Mouse (Mus musculus): ENCODE data around the gene Itpkb. TPM values are rescaled to one million over a fixed set of nuclear protein-coding genes. Genes with fewer than 3 reads are reported as not detected.

Itpkb gene
- total and polyA plus RNA-seq, 3 experiments: 4.2 to 14.4 (median 10.6) TPM

- no peak for TF ChIP-seq RAD21 (IDR thresholded peaks at IDR 0.05; ENCODE audit: low read depth, low read length)
- no peak for TF ChIP-seq MAZ (IDR thresholded peaks at IDR 0.05; ENCODE audit: low read depth, low read length)
- TF ChIP-seq PAX5 (IDR thresholded peaks at IDR 0.05; ENCODE audit: low read length): no peak
- TF ChIP-seq ZNF384 (IDR thresholded peaks at IDR 0.05; ENCODE audit: low read depth, low read length): 0 out of 2 replicates have a peak, but pooled peaks have one; percentile 2
- TF ChIP-seq MAX (IDR thresholded peaks at IDR 0.05; ENCODE audit: low read length): peak; percentile 81
- TF ChIP-seq USF1 (IDR thresholded peaks at IDR 0.05; ENCODE audit: low read depth, low read length): peak; percentile 78
- TF ChIP-seq MAFK (IDR thresholded peaks at IDR 0.05; ENCODE audit: insufficient replicate concordance, low read length): no peak
- TF ChIP-seq TCF12 (IDR thresholded peaks at IDR 0.05; ENCODE audit: low read depth, low read length): peak; percentile 66; the same call in 1 of the 2 replicates
- no peak for TF ChIP-seq SMC3 (IDR thresholded peaks at IDR 0.05; ENCODE audit: low read depth, low read length)
- no peak for TF ChIP-seq HCFC1 (IDR thresholded peaks at IDR 0.05; ENCODE audit: low read depth, low read length)
- peak; percentile 63 for TF ChIP-seq MEF2A (IDR thresholded peaks at IDR 0.05; ENCODE audit: borderline replicate concordance, low read depth, low read length)
Measured at GRCm38 (mm10) chr1:180401725-180402124, 71.4 kb downstream of the Itpkb start (continued).

GRCm38 (mm10) chr1:180402481-180403081 lies 72.3 kb downstream of the Itpkb start:
- peaks cover 3% of the 10 kb centered on the region; the same call in 1 of the 2 replicates for H3K79me2 ChIP-seq (replicated peaks; ENCODE audit: control insufficient read depth, extremely low read depth, insufficient read depth, poor library complexity, severe bottlenecking)
- no peak for DNase-seq (ENCODE audit: extremely low read depth)
- peaks cover 0 to 4% of the 10 kb centered on the region in 2 experiments for H3K36me3 ChIP-seq (replicated peaks in 1 of 2; ENCODE audit: control insufficient read depth in 1 of 2, insufficient read depth in 1 of 2, low read length in 1 of 2)
- dilution Hi-C loops (cut with MboI; ENCODE audit: extremely low pct_ligation_motif_present, extremely low pct_unique_long_range_greater_than_20kb, low sequenced_read_pairs): no loop called here
- H3K27me3 ChIP-seq (replicated peaks): no peaks in the 10 kb centered on the region
- peak overlapping the region in 2 of 3 experiments; percentile 25 to 26 for H3K4me3 ChIP-seq (replicated peaks in 1 of 3; ENCODE audit: low read depth in 2 of 3, low read length in 2 of 3, poor library complexity in 1 of 3)
- peak overlapping the region; percentile 35 for H3K9ac ChIP-seq (ENCODE audit: insufficient read depth, low read depth)
- H3K27ac ChIP-seq (ENCODE audit: insufficient read depth, low read depth): peak overlapping the region; percentile 78
- H3K9me3 ChIP-seq (replicated peaks; ENCODE audit: low read length): no peaks in the 10 kb centered on the region
- peaks cover 42 to 98% of the 10 kb centered on the region in 2 experiments for H3K4me1 ChIP-seq (ENCODE audit: control insufficient read depth in 1 of 2, insufficient read depth in 2 of 2)
- in situ Hi-C loops (cut with MboI; ENCODE audit: low pct_ligation_motif_present, low pct_unique_long_range_greater_than_20kb, low sequenced_read_pairs): loop anchor here (10.0 to 25.0 kb wide), 2 partner anchors 68 to 540 kb away; partner anchors contain the start of gene Itpkb
- peak overlapping the region; percentile 65 for H3K4me2 ChIP-seq (ENCODE audit: insufficient read depth, low read depth, poor library complexity, severe bottlenecking)
- TF ChIP-seq ZNF384 (IDR thresholded peaks at IDR 0.05; ENCODE audit: low read depth, low read length): no peak
- TF ChIP-seq KAT2A (IDR thresholded peaks at IDR 0.05; ENCODE audit: insufficient replicate concordance, low read length): no peak
- TF ChIP-seq ZC3H11A (IDR thresholded peaks at IDR 0.05; ENCODE audit: low read depth, low read length): no peak
- TF ChIP-seq UBTF (IDR thresholded peaks at IDR 0.05; ENCODE audit: low read depth, low read length): 0 out of 2 replicates have a peak, but pooled peaks have one; percentile 16
- TF ChIP-seq USF2 (conservative IDR thresholded peaks at IDR 0.05; ENCODE audit: low read depth, low read length): no peak
- TF ChIP-seq CHD2 (IDR thresholded peaks at IDR 0.05; ENCODE audit: low read length): peak; percentile 6; the same call in 1 of the 2 replicates
- no peak for TF ChIP-seq SIN3A (IDR thresholded peaks at IDR 0.05; ENCODE audit: low read length)
- TF ChIP-seq MXI1 (IDR thresholded peaks at IDR 0.05; ENCODE audit: low read depth, low read length): no peak
- TF ChIP-seq USF1 (IDR thresholded peaks at IDR 0.05; ENCODE audit: low read depth, low read length): no peak
- no peak for TF ChIP-seq CTCF (conservative IDR thresholded peaks at IDR 0.05 in 1 of 2, IDR thresholded peaks at IDR 0.05 in 1 of 2; ENCODE audit: low read depth in 2 of 2, low read length in 2 of 2)
- TF ChIP-seq GABPA (IDR thresholded peaks at IDR 0.05; ENCODE audit: insufficient replicate concordance, low read depth, low read length): no peak
- 0 out of 2 replicates have a peak, but pooled peaks have one; percentile 14 for TF ChIP-seq BHLHE40 (IDR thresholded peaks at IDR 0.05; ENCODE audit: low read depth, low read length)
- TF ChIP-seq MAX (IDR thresholded peaks at IDR 0.05; ENCODE audit: low read length): no peak
- TF ChIP-seq MEF2A (IDR thresholded peaks at IDR 0.05; ENCODE audit: borderline replicate concordance, low read depth, low read length): peak; percentile 85; the same call in 1 of the 2 replicates
- TF ChIP-seq RAD21 (IDR thresholded peaks at IDR 0.05; ENCODE audit: low read depth, low read length): no peak
- TF ChIP-seq POLR2AphosphoS2 (IDR thresholded peaks at IDR 0.05; ENCODE audit: low read depth, low read length): no peak
- 0 out of 2 replicates have a peak, but pooled peaks have one; percentile 15 for TF ChIP-seq MAZ (IDR thresholded peaks at IDR 0.05; ENCODE audit: low read depth, low read length)
- TF ChIP-seq NELFE (IDR thresholded peaks at IDR 0.05; ENCODE audit: low read depth, low read length): no peak
- TF ChIP-seq ELF1 (IDR thresholded peaks at IDR 0.05; ENCODE audit: low read depth, low read length): no peak
- TF ChIP-seq NRF1 (IDR thresholded peaks at IDR 0.05; ENCODE audit: low read depth, low read length): no peak
- no peak for TF ChIP-seq MAFK (IDR thresholded peaks at IDR 0.05; ENCODE audit: insufficient replicate concordance, low read length)
- peak; percentile 47 for TF ChIP-seq IRF4 (IDR thresholded peaks at IDR 0.05; ENCODE audit: low read depth, low read length)
- TF ChIP-seq TBP (conservative IDR thresholded peaks at IDR 0.05; ENCODE audit: low read depth, low read length): no peak
- TF ChIP-seq JUND (conservative IDR thresholded peaks at IDR 0.05; ENCODE audit: low read depth, low read length): no peak
- TF ChIP-seq JUN (IDR thresholded peaks at IDR 0.05; ENCODE audit: insufficient read depth, low read depth, low read length): no peak
- TF ChIP-seq MYC (IDR thresholded peaks at IDR 0.05; ENCODE audit: low read depth, low read length): no peak
- TF ChIP-seq ZKSCAN1 (IDR thresholded peaks at IDR 0.05; ENCODE audit: borderline replicate concordance, low read depth, low read length): no peak
- no peak for TF ChIP-seq CHD1 (IDR thresholded peaks at IDR 0.05; ENCODE audit: low read depth, low read length)
- no peak for TF ChIP-seq SMC3 (IDR thresholded peaks at IDR 0.05; ENCODE audit: low read depth, low read length)
- no peak for TF ChIP-seq PAX5 (IDR thresholded peaks at IDR 0.05; ENCODE audit: low read length)
- TF ChIP-seq ETS1 (conservative IDR thresholded peaks at IDR 0.05; ENCODE audit: low read depth, low read length): peak; percentile 78
- no peak for TF ChIP-seq POLR2A (IDR thresholded peaks at IDR 0.05; ENCODE audit: low read depth, low read length)
- no peak for TF ChIP-seq RCOR1 (conservative IDR thresholded peaks at IDR 0.05; ENCODE audit: low read depth, low read length)

Data from CH12.LX (cell line).